Mouse (Mus musculus) ES-Bruce4 (cell line): ENCODE data around the gene Pheta1. TPM values are rescaled to one million over a fixed set of nuclear protein-coding genes. Genes with fewer than 3 reads are reported as not detected.
A peak's percentile ranks its signal among the peaks of the same experiment; 100 is the strongest.

Experiments
- H3K27ac ChIP-seq: 2 replicates; pipeline ENCODE4 v1.5.1; 2012; ENCODE audit warnings: low read length, inconsistent platforms; ENCODE audit not compliant: insufficient read depth
- H3K27me3 ChIP-seq: 2 replicates; pipeline ENCODE4 v1.6.1; 2012; ENCODE audit warnings: mild to moderate bottlenecking, low read length, inconsistent platforms; ENCODE audit not compliant: control insufficient read depth, poor library complexity, insufficient read depth, severe bottlenecking
- H3K36me3 ChIP-seq: 2 replicates; pipeline ENCODE4 v1.6.1; 2012; ENCODE audit warnings: inconsistent platforms, mild to moderate bottlenecking, low read length, moderate library complexity; ENCODE audit not compliant: control insufficient read depth, poor library complexity, insufficient read depth, severe bottlenecking
- H3K4me1 ChIP-seq: one replicate; pipeline ENCODE4 v1.8.1; 2011; ENCODE audit warnings: low read length; ENCODE audit not compliant: control insufficient read depth, insufficient read depth
- H3K4me3 ChIP-seq: 2 replicates; pipeline ENCODE4 v1.5.1; 2011; ENCODE audit warnings: low read depth, mild to moderate bottlenecking, low read length
- H3K9ac ChIP-seq: 2 replicates; pipeline ENCODE4 v1.6.1; 2012; ENCODE audit warnings: low read depth, mild to moderate bottlenecking, inconsistent platforms; ENCODE audit not compliant: poor library complexity, severe bottlenecking
- H3K9me3 ChIP-seq: replicated peaks from 2 replicates; pipeline ENCODE4 v1.6.1; 2012; ENCODE audit warnings: mild to moderate bottlenecking, low read length, inconsistent platforms; ENCODE audit not compliant: control insufficient read depth, poor library complexity, insufficient read depth, severe bottlenecking
- CTCF ChIP-seq: IDR thresholded peaks from one replicate; pipeline ENCODE4 v1.8.1; 2011; ENCODE audit warnings: low read depth, low read length
- EP300 ChIP-seq: IDR thresholded peaks from 2 replicates; pipeline ENCODE4 v1.6.1; 2011; ENCODE audit warnings: low read depth, low read length; ENCODE audit not compliant: insufficient read depth
- POLR2A ChIP-seq: IDR thresholded peaks from one replicate; pipeline ENCODE4 v1.8.1; 2011; ENCODE audit warnings: low read length; ENCODE audit not compliant: insufficient read depth
- polyA plus RNA-seq: library from polyadenylated mRNA; stranded (reverse); fragments of >200 nt; gene quantifications from 2 replicates; pipeline ENCODE4 v1.2.4, GENCODE M21; 2011; ENCODE audit warnings: low read depth; ENCODE audit not compliant: missing spikeins, insufficient read depth, insufficient read length

The Pheta1 gene
- polyA plus RNA-seq, 1 experiment, result 5.8 TPM

DNA sequence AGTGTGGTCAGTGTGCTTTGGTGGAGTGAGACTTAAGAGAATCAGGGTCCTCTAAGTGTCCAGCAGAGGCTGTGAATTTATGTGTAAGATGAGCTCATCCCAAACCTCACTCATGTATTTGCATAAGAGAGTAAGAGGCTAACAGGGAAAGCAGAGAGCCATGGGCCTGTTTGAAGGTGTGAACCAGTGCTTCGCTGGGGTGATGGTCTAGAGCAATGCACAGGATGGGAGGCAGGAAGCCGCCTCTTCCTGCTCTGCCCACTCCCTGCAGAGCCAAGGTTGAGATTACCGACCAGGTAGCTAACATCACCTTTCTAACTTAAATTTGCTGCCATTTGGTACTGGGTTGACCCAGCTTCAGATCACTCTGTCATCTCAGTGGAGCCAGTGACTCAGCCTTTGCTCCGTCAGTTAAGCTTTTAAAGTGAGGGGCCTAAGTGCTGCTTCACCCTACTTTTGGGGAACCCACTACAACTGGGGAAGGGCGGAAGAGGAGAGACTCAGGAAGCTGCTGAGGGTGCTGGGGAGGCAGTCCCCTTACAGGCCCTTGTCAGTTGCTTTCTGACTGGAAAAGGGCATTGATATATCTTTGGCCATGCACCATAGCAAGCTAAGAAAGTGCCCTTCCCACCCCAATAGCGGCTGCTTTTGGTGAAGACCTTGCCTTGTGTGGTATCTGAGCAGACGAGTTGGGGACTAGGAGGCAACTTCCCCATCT lies 36.1 kb upstream of the Pheta1 start:
- H3K9ac ChIP-seq, result no peak overlapping the region
- no peaks in the 10 kb centered on the region for H3K9me3 ChIP-seq
- H3K4me3 ChIP-seq, result no peak overlapping the region
- no peak for TF ChIP-seq CTCF
- TF ChIP-seq POLR2A, result no peak
- no peak for TF ChIP-seq EP300
- H3K4me1 ChIP-seq, result no peaks in the 10 kb centered on the region
- no peak overlapping the region for H3K27ac ChIP-seq
- no peaks in the 10 kb centered on the region for H3K27me3 ChIP-seq
- peaks cover 16% of the 10 kb centered on the region for H3K36me3 ChIP-seq

DNA sequence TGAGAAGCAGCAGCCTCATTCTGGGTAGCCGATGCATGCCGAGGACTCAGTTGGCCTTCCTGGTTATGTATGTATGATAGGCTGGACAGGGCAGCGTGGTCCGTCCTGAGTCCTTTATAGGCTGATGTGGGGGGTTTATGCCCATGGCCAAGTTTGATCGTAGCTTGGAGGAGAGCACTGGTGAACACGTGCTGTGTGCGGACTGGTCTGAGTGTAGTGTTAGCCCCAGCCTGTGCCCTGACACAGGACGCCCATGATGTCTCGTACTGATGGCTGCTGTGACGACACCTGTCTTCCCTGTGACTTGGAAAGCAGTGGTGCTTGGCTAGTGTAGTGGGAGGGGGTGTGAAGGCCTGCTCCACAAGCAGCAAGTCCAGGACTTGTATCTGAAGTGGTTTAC lies 35.0 kb upstream of the Pheta1 start:
- no peaks in the 10 kb centered on the region for H3K9me3 ChIP-seq
- no peaks in the 10 kb centered on the region for H3K27me3 ChIP-seq
- no peak overlapping the region; the same call in 1 of the 2 replicates for H3K4me3 ChIP-seq
- H3K9ac ChIP-seq, result no peak overlapping the region
- peaks cover 16% of the 10 kb centered on the region for H3K36me3 ChIP-seq
- no peak for TF ChIP-seq CTCF
- no peak for TF ChIP-seq POLR2A
- no peak for TF ChIP-seq EP300
- no peaks in the 10 kb centered on the region for H3K4me1 ChIP-seq
- peak overlapping the region; percentile 9 for H3K27ac ChIP-seq

DNA sequence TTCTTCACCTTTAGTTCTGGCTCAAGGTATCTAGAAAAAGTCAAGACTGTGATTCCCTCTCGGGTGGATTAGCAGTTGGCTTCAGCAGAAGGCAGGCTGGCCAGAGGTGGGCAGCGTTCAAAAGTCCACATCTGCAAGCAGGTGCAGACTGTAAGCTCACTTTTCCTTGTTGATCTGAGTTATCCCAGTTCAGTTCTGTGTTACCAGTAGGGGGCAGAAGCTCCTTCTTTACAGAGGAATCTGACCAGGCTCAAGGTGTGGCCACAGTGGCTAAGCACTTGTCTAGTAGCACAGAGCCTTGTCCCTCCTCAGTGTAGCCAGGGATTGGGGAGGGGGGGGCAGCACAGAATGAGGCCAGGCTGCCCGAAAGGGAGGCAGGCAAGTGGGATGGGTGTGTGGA lies 33.7 kb upstream of the Pheta1 start:
- H3K36me3 ChIP-seq, result peaks cover 18% of the 10 kb centered on the region
- H3K4me1 ChIP-seq, result no peaks in the 10 kb centered on the region
- no peak overlapping the region for H3K4me3 ChIP-seq
- H3K9me3 ChIP-seq, result no peaks in the 10 kb centered on the region
- H3K27ac ChIP-seq, result no peak overlapping the region
- H3K27me3 ChIP-seq, result no peaks in the 10 kb centered on the region
- no peak overlapping the region for H3K9ac ChIP-seq
- no peak for TF ChIP-seq EP300
- peak; percentile 31 for TF ChIP-seq CTCF

DNA sequence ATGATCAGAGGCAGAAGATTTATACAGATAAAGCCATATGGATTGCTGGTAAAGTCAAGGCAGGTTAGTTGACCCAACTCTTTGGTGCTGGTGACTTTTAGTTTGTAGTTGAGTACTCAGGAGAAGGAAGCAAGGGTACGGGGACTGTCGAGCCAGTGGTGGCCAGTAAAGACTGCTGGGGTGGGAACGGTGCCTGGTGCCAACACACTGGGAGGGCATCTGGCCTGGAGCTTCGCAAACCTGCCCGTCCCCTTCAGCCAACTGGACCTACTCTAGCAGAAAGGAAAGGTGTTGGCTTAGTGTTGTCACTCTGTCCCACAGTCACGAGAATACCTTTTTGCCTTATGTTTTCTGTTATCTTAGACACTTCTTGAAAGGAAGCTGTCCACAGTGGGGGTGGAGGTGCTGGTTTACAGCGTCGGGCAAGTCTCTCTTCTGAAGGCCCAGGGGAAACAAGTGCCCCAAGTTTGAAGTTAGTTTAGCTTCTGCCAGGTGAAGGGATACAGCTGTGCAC lies 32.9 kb upstream of the Pheta1 start:
- no peak for TF ChIP-seq EP300
- no peak for TF ChIP-seq POLR2A
- TF ChIP-seq CTCF, result no peak
- peaks cover 18% of the 10 kb centered on the region for H3K36me3 ChIP-seq
- no peaks in the 10 kb centered on the region for H3K4me1 ChIP-seq

DNA sequence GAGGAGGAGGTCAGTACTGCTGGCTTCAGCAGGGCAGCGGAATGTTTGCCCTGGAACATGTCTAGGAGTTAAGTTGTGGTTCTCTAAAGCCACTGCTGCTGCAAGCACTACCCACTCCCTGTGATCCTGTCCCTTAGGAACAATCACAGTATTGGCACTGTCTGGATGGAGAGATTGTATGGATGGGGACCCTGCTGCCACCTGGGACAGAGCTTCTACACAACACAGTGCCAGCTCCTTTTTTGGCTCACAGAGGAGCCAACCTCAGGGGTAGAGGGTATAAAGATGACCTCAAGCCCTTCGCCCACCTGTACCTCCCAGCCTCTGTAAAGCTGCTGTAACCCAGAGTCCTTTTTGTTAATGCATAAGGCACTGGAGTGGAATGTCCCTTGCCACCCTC lies 32.2 kb upstream of the Pheta1 start:
- Histone ChIP-seq H3K27ac (no peak overlapping the region), H3K36me3 (peaks cover 13% of the 10 kb centered on the region), H3K4me1 (no peaks in the 10 kb centered on the region), H3K27me3 (no peaks in the 10 kb centered on the region), H3K9me3 (no peaks in the 10 kb centered on the region), H3K4me3 (no peak overlapping the region), H3K9ac (no peak overlapping the region)
- TF ChIP-seq POLR2A, result no peak
- TF ChIP-seq EP300, result no peak
- no peak for TF ChIP-seq CTCF

More for the DNA sequence above, 32.9 kb upstream of the Pheta1 start:
- Histone ChIP-seq H3K4me3 (no peak overlapping the region), H3K9me3 (no peaks in the 10 kb centered on the region), H3K9ac (no peak overlapping the region), H3K27me3 (no peaks in the 10 kb centered on the region), H3K27ac (no peak overlapping the region)

DNA sequence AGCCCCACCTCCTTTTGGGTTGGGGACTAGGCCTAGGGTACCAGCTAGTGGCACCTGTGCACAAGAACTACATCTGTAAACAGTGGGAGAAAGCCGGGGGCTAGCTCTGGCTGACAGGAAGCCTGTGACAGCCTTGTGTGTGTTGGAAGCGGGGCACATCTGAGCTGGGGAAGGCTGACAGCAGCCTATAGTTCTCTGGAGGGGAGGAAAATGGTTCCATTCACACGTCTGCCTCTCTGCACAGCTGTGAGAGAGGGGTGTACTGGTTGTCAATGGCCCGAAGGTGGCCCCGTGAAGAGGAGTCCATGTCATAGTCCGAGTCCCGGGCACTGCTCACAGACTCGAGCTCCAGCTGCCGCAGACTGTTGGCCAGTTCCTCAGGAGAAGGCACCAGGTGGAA lies 31.2 kb upstream of the Pheta1 start:
- no peak for TF ChIP-seq CTCF
- no peak for TF ChIP-seq EP300
- TF ChIP-seq POLR2A, result no peak

More for the DNA sequence above, 31.2 kb upstream of the Pheta1 start:
- Histone ChIP-seq H3K9ac (no peak overlapping the region), H3K4me3 (no peak overlapping the region), H3K36me3 (peaks cover 13% of the 10 kb centered on the region), H3K27me3 (no peaks in the 10 kb centered on the region), H3K4me1 (no peaks in the 10 kb centered on the region), H3K9me3 (no peaks in the 10 kb centered on the region), H3K27ac (no peak overlapping the region)
